Mouse (Mus musculus) liver, adult 2 months (tissue): ENCODE data around the gene Mag.
"Not testable (repeated sequence)": the region's sequence is repeated elsewhere in the genome, so short reads cannot be mapped to it uniquely, and the experiment has no call there.

Source experiments
- CTCF ChIP-seq: fragments of 200-500 bp; IDR thresholded peaks from 2 replicates; pipeline ENCODE4 v1.5.1; 2011; ENCODE audit warnings: low read depth, low read length, control low read depth
- POLR2A ChIP-seq: fragments of 200-500 bp; IDR thresholded peaks from 2 replicates; pipeline ENCODE4 v1.6.1; 2011; ENCODE audit warnings: low read length, control low read depth; ENCODE audit not compliant: insufficient read depth; ENCODE audit errors: extremely low read depth

GRCm38 (mm10) chr7:30945466-30945865 lies 30.8 kb upstream of the Mag start:
- TF ChIP-seq CTCF, POLR2A: not testable (repeated sequence)
